ENCODE assay signal across 22 mouse cellular contexts in genomic region chr2:143206053-143206452, GRCm38 (mm10).
A peak's percentile ranks its signal among the peaks of the same experiment; 100 is the strongest.
DNase-seq lines count a peak whose midpoint lies in the region; ATAC-seq and TF ChIP-seq lines count a peak whose summit lies in the region.
"Had no signal": no experiment of that assay in that cellular context is flagged by ENCODE, and none has a peak within 500 bp of the region (broad histone marks: within the 10 kb centered on the region; RNA-seq: fewer than 3 reads in every experiment).

No protein-coding gene starts in this region.

- H3K4me3 ChIP-seq in left cerebral cortex, adult 2 months, result no peak overlapping the region
- no peak overlapping the region for H3K4me3 ChIP-seq in heart, embryonic 11.5 days (ENCODE audit: low read depth, low read length)

- no peak overlapping the region for H3K4me2 ChIP-seq in heart, embryonic 11.5 days

- no peaks in the 10 kb centered on the region for H3K4me1 ChIP-seq in heart, embryonic 11.5 days (ENCODE audit: control insufficient read depth, insufficient read depth, low read length)

- no peaks in the 10 kb centered on the region for H3K36me3 ChIP-seq in heart, embryonic 11.5 days (ENCODE audit: control insufficient read depth, insufficient read depth, low read length)
- H3K36me3 ChIP-seq: G1E had no signal

- H3K27ac ChIP-seq in left cerebral cortex, adult 2 months, result peak overlapping the region; percentile 21; the same call in 1 of the 2 replicates
- no peak overlapping the region for H3K27ac ChIP-seq in heart, embryonic 11.5 days (ENCODE audit: low read depth, low read length)

- H3K9ac ChIP-seq in heart, embryonic 11.5 days (ENCODE audit: low read depth, low read length), result no peak overlapping the region

- no peak for TF ChIP-seq CTCF in left cerebral cortex, adult 2 months (IDR thresholded peaks at IDR 0.05)

- DNase-seq in frontal cortex, postnatal 36 days (ENCODE audit: low spot score in 2 of 2), result no peak
- DNase-seq in left cerebral cortex, adult 2 months (ENCODE audit: extremely low spot score in 1 of 2, low spot score in 2 of 2), result no peak
- no peak for DNase-seq in left cerebral cortex, adult 11 months (ENCODE audit: low spot score)
- DNase-seq in brain, adult 2 months (ENCODE audit: low read depth, low spot score), result peak; percentile 57
- DNase-seq in telencephalon, adult 2 months (ENCODE audit: low read depth, low spot score), result peak; percentile 55
- DNase-seq in testis, postnatal 14 days (ENCODE audit: low spot score), result no peak
- DNase-seq: adrenal gland, adult 2 months; adrenal gland, adult 8-10 months; adrenal gland, postnatal 10 days; adrenal gland, postnatal 14 days; adrenal gland, postnatal 25 days; adrenal gland, postnatal 36 days; B cell, adult 2 months; cerebellum, adult 11 months; cerebellum, adult 11-12 months; cerebellum, adult 18-20 months had no signal

- H3K9me3 ChIP-seq in heart, embryonic 11.5 days (replicated peaks; ENCODE audit: control insufficient read depth, low read length), result no peaks in the 10 kb centered on the region; the same call in 1 of the 2 replicates

- H3K27me3 ChIP-seq in heart, embryonic 11.5 days (ENCODE audit: control insufficient read depth, insufficient read depth, low read length), result no peaks in the 10 kb centered on the region
- H3K27me3 ChIP-seq: Patski had no signal

- intact Hi-C loops in left cerebral cortex, adult 2 months (cut with DNase I), result no loop called here

- ATAC-seq in frontal cortex, adult (ENCODE audit: low TSS enrichment), result peak; percentile 96
- ATAC-seq in heart, embryonic 11.5 days (replicated peaks; ENCODE audit: insufficient number of reproducible peaks, low FRiP score, low TSS enrichment), result no peak
- ATAC-seq: activated CD4-positive, CD25-positive, alpha-beta regulatory T cell, adult 4 months; CD4-positive, CD25-positive, alpha-beta regulatory T cell, adult 4 months; Patski had no signal

Comparison
In these comparisons a context has a peak if more than half of its experiments do, and no peak if none do; other contexts are left out.
1. DNase-seq: peak in brain, adult 2 months (single experiment) and telencephalon, adult 2 months (single experiment); none in frontal cortex, postnatal 36 days (0 of 2), left cerebral cortex, adult 2 months (0 of 2), left cerebral cortex, adult 11 months (single experiment) and testis, postnatal 14 days (single experiment).